Mouse (Mus musculus) C2C12 (cell line): ENCODE measurements around the gene Dennd4b.

Experiments used
- CTCF ChIP-seq: IDR thresholded peaks from one replicate; pipeline ENCODE4 v1.5.1; 2011; ENCODE audit not compliant: control insufficient read depth, insufficient read depth, insufficient read length
- MYOG ChIP-seq: IDR thresholded peaks from one replicate; pipeline ENCODE4 v1.6.1; 2011; ENCODE audit not compliant: control insufficient read depth, insufficient read length; ENCODE audit errors: extremely low read depth
- USF1 ChIP-seq: IDR thresholded peaks from one replicate; pipeline ENCODE4 v1.6.1; 2011; ENCODE audit warnings: low read depth, mild to moderate bottlenecking, control low read depth, moderate library complexity

GRCm38 (mm10) chr3:90263121-90263771 lies 1.7 kb upstream of the Dennd4b start:
- TF ChIP-seq CTCF (no peak), MYOG (no peak), USF1 (no peak)
